Mouse (Mus musculus) hindbrain, embryonic 16.5 days (tissue): ENCODE measurements around the gene Sept9. TPM values are rescaled to one million over a fixed set of nuclear protein-coding genes. Genes with fewer than 3 reads are reported as not detected.

Experiments used
- ATAC-seq: fragments of 200-750 bp; cut with Nextera tagmentation; 2 replicates; pipeline ENCODE4 v1.8.0; 2017; ENCODE audit warnings: moderate TSS enrichment, moderate library complexity
- H3K27ac ChIP-seq: fragments of 300-500 bp; sonication (generic); 2 replicates; pipeline ENCODE4 v1.5.1; 2014; ENCODE audit warnings: low read depth, mild to moderate bottlenecking, control low read depth, low read length, moderate library complexity
- H3K27me3 ChIP-seq: fragments of 300-500 bp; sonication (generic); replicated peaks from 2 replicates; pipeline ENCODE4 v1.6.1; 2014; ENCODE audit warnings: low read length; ENCODE audit not compliant: control insufficient read depth, insufficient read depth
- H3K36me3 ChIP-seq: fragments of 300-500 bp; sonication (generic); 2 replicates; pipeline ENCODE4 v1.6.1; 2014; ENCODE audit warnings: mild to moderate bottlenecking, low read length, moderate library complexity, mixed read lengths; ENCODE audit not compliant: control insufficient read depth, insufficient read depth
- H3K4me1 ChIP-seq: fragments of 300-500 bp; sonication (generic); 2 replicates; pipeline ENCODE4 v1.6.1; 2014; ENCODE audit warnings: low read depth, low read length; ENCODE audit not compliant: control insufficient read depth, insufficient read depth
- H3K4me2 ChIP-seq: fragments of 300-500 bp; sonication (generic); 2 replicates; pipeline ENCODE4 v1.6.1; 2014; ENCODE audit warnings: mild to moderate bottlenecking, low read length, control low read depth, moderate library complexity
- H3K4me3 ChIP-seq: fragments of 300-500 bp; sonication (generic); 2 replicates; pipeline ENCODE4 v1.5.1; 2014; ENCODE audit warnings: mild to moderate bottlenecking, low read length, control low read depth, moderate library complexity
- H3K9ac ChIP-seq: fragments of 300-500 bp; sonication (generic); 2 replicates; pipeline ENCODE4 v1.6.1; 2014; ENCODE audit warnings: low read depth, mild to moderate bottlenecking, control low read depth, low read length, moderate library complexity
- H3K9me3 ChIP-seq: fragments of 300-500 bp; sonication (generic); 2 replicates; pipeline ENCODE4 v1.6.1; 2014; ENCODE audit warnings: mild to moderate bottlenecking, low read length, moderate library complexity; ENCODE audit not compliant: control insufficient read depth
- WGBS: fragments of 180-500 bp; shearing (Covaris S2); extraction: QIAGEN DNeasy Blood & Tissue Kit; methylation state at CpG from one replicate; pipeline ENCODE4 v1.1.7; 2014; 5-methylcytosine and 5-hydroxymethylcytosine counted together
- polyA plus RNA-seq: library from polyadenylated mRNA; unstranded; fragments of >200 nt; fragmentation: Nextera tagmentation; extraction: Ambion mirVana; gene quantifications from 2 replicates; pipeline ENCODE4 v1.2.1, GENCODE M21; 2015

Gene Sept9
- polyA plus RNA-seq, 1 experiment from 2014 or later: 109 TPM

DNA sequence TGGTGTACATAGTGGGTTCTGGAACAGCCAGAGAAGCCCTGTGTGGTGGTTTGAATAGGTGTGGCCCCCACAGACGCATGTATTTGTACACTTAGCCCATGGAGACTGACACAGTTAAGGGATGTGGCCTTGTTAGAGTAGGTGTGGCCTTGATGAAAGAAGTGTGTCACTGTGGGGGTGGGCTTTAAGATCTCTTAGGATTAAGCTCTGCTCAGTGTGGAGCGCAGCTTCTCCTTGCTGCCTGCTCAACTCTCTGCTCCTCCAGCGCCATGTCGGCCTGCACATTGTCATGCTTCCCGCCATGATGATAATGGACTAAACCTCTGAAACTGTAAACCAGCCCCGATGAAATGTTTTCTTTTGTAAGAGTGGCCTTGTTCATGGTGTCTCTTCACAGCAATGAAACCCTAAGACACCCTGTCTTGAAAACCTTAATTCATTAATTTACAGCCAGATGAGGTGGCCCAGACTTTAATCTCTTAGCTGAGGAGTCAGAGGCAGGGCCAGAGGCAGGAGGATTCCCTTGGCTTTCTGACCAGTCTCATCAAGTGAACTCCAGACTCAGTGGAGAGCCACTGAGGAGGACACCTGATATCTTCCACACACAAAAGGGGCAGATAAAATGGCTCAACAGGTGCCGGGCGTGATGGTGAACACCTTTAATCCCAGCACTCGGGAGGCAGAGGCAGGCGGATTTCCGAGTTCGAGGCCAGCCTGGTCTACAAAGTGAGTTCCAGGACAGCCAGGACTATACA, 44.3 kb downstream of the Sept9 start:
- Histone ChIP-seq H3K4me3 (no peak overlapping the region), H3K36me3 (no peaks in the 10 kb centered on the region), H3K4me1 (peaks cover 6% of the 10 kb centered on the region), H3K27ac (no peak overlapping the region), H3K27me3 (no peaks in the 10 kb centered on the region), H3K9me3 (no peaks in the 10 kb centered on the region), H3K4me2 (no peak overlapping the region), H3K9ac (no peak overlapping the region)
- no peak for ATAC-seq
- 93% methylated on average over 12 of the region's 12 CpGs for WGBS

DNA sequence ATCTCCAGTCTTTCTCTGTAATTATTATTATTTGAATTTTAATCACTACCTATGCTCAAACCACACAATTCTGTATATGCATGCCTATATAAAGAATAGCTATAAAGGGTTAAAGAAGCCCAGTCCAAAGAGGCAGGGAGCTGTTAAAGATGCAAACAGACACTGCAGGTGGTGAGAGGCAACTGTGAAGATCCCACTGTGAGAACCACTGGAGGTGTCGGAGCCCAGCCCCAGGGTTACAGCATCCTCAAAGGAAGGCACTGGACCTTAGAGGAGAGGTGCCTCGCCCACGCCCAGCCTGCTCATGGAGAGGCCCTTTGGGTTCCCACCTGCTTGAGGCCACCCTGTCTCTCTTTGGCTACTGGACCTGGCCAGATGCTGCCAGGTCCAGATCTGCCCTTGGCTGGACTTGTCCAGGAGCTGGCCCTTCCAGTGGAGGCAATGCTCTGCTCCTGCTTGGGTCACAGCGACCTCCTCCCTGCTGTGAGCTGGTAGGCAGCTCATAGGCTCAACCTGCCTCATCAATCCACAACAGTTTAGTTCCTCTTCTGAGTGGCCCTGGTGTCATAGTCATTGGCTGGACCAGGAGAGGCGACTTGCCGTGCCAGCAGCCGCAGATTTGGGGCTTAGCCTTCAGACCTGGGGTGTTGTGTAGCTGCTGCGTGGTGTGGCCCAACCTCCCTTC, 45.7 kb downstream of the Sept9 start:
- no peak overlapping the region for H3K4me3 ChIP-seq
- H3K27ac ChIP-seq: no peak overlapping the region
- H3K9me3 ChIP-seq: no peaks in the 10 kb centered on the region
- H3K36me3 ChIP-seq: no peaks in the 10 kb centered on the region
- no peak for ATAC-seq
- peaks cover 18% of the 10 kb centered on the region for H3K4me1 ChIP-seq
- WGBS: 49% methylated on average over 8 of the region's 8 CpGs
- no peak overlapping the region for H3K9ac ChIP-seq
- H3K27me3 ChIP-seq: no peaks in the 10 kb centered on the region
- no peak overlapping the region for H3K4me2 ChIP-seq

DNA sequence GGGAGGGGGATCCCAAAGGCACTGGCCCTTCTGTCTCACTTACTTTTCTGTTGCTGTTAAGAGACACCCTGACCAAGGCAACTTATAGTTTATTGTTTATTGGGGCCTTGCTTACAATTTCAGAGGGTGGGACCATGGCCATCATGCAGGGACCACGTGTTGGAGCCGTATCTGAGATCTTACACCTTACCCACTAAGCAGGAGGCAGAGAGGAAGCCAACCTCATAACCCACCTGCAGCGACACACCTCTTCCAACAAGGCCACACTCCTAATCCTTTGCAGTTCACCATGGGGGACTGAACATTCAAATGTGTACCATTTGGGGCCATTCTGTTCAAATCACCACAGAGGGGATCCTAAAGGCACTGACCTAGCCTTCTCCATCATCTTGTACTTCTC, 46.4 kb downstream of the Sept9 start:
- no peak for ATAC-seq
- Histone ChIP-seq H3K4me2 (no peak overlapping the region), H3K9ac (no peak overlapping the region), H3K4me3 (no peak overlapping the region), H3K27ac (no peak overlapping the region), H3K4me1 (peaks cover 18% of the 10 kb centered on the region), H3K36me3 (no peaks in the 10 kb centered on the region), H3K9me3 (no peaks in the 10 kb centered on the region), H3K27me3 (no peaks in the 10 kb centered on the region)
- 84% methylated on average over 3 of the region's 3 CpGs for WGBS

DNA sequence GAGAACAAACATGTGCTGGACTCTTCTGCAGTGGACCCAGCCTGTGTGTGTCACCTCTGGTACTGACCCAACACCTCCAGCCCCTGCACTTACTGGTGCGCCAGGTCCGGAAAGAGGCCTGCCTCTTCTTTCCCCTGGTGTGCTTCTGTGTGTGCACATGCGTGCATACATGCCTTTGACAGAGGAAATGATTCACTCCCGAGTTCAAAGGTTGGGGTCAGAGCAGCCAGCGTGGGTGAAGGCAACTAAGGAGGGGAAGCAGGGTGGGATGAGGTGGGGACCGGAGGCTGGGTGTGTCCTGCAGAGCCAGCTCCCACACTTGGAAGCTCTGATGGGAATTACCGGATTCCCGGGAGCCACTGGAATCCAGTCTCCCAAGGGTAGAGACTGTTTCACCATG, 46.8 kb downstream of the Sept9 start:
- Histone ChIP-seq H3K36me3 (no peaks in the 10 kb centered on the region), H3K9me3 (no peaks in the 10 kb centered on the region), H3K9ac (no peak overlapping the region), H3K4me2 (no peak overlapping the region), H3K4me3 (no peak overlapping the region), H3K4me1 (peaks cover 18% of the 10 kb centered on the region), H3K27ac (no peak overlapping the region), H3K27me3 (no peaks in the 10 kb centered on the region)
- whole genome bisulfite sequencing: 79% methylated on average over 8 of the region's 8 CpGs
- ATAC-seq: no peak

DNA sequence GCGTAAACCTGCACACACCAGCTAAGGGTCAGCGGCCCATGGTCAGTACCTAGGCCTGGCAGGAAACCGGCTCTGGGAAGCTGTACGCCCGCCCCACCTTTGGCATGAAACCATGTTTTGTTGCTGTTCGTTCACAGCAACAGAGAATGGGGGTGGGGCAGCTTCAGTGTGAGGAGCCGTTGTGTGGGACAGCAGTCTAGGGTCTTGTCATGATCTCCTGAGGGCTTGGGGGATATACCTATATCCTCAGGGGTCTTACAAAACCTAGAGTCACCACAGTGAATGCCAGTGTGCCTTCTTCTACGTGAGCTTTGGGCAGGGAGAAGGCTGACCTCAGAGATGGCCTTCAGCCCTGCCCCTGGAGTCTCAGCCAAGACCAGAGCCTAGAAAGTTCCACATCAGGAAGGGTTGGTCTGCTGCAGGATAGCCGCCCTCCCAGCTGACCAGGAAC, 47.5 kb downstream of the Sept9 start:
- H3K36me3 ChIP-seq: no peaks in the 10 kb centered on the region
- ATAC-seq: no peak
- H3K9me3 ChIP-seq: no peaks in the 10 kb centered on the region
- 82% methylated on average over 9 of the region's 9 CpGs for WGBS
- no peaks in the 10 kb centered on the region for H3K27me3 ChIP-seq
- H3K27ac ChIP-seq: no peak overlapping the region
- no peak overlapping the region for H3K4me2 ChIP-seq
- H3K4me3 ChIP-seq: no peak overlapping the region
- H3K4me1 ChIP-seq: peaks cover 18% of the 10 kb centered on the region
- no peak overlapping the region for H3K9ac ChIP-seq

DNA sequence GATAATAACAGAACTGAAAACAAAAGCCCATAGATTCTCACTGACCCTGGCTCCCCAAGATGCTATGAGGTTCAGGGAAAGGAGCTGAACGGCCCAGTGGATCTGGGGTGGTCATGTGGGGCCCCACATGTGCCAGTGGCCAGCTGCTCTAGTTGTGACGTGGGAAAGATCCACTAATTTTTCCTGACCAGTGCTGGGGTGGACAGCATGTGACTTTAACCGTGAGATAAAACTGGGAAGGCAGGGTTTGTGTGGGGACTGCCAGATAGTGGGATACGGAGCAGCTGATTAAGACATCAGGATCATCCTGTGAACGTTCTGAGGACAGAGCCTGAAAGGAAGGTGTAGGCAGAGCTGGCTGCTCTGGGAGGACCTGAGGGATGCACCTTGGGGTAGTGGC, 48.1 kb downstream of the Sept9 start:
- Histone ChIP-seq H3K9ac (no peak overlapping the region), H3K4me1 (peaks cover 18% of the 10 kb centered on the region), H3K4me3 (no peak overlapping the region), H3K9me3 (no peaks in the 10 kb centered on the region), H3K27ac (no peak overlapping the region), H3K27me3 (no peaks in the 10 kb centered on the region), H3K4me2 (no peak overlapping the region), H3K36me3 (no peaks in the 10 kb centered on the region)
- no peak for ATAC-seq
- WGBS: 81% methylated on average over 5 of the region's 5 CpGs

DNA sequence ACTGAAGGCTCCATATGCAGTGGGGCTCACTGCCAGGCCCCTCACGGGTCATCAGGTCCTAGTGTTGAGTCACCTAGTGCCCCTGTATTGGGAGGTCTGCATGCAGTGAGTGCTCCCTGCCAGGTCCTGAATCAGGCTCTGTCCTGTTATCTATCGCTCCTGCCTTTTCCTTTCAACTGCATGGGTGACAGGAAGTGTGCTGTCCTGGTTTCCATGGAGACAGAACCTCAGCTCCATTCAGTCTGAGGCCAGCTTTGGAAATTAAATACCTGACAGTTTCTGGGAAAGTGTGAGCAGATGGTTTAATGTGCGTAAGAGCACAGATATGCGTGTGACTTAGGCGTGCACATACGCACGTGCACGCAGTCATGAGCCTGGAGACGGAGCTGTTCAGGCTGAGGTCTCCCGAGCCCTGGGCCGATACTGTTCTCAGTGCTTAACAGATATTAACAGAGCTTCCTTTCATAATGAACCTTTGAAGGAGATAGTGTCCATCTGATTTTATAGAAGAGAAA, 49.3 kb downstream of the Sept9 start:
- Histone ChIP-seq H3K4me2 (no peak overlapping the region), H3K36me3 (no peaks in the 10 kb centered on the region), H3K9ac (no peak overlapping the region), H3K27ac (peak overlapping the region; percentile 69), H3K9me3 (no peaks in the 10 kb centered on the region), H3K4me3 (no peak overlapping the region), H3K4me1 (peaks cover 18% of the 10 kb centered on the region), H3K27me3 (no peaks in the 10 kb centered on the region)
- 24% methylated on average over 11 of the region's 11 CpGs for WGBS
- ATAC-seq: peak; percentile 80

DNA sequence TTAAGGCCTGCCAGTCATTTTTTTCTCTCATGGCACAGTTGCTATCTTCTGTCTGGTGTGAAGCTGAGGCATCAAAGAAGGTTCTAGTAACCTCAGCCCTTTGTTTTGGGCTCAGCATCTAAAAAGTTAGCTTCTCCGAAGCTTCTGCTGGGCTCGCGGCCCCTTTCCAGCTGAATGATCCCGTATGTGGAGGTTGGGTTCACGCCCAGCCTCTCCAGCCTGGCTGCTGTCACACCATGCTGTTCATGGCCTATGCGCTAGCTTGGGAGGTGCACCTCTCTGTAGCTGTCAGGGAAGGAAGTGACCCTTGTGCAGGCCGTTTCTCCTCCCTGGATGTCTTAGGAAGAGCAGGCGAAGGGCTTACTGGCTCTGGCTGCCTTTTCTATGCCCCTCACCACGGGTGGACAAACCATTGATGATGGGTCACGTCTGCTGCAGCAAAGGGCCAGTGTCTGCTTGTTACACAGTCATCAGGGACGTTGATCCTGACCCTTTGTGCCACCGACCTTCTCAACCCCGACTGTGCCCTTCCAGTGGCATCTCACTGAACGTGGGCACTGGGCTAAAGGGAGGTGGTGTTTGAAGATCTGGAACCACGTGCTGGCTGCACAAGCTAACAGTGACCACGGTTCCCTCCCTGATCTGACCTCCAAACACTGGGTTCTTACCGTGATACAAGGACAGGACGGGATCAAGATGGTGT, 50.0 kb downstream of the Sept9 start:
- no peak overlapping the region for H3K4me3 ChIP-seq
- no peak for ATAC-seq
- H3K9ac ChIP-seq: peak overlapping the region; percentile 36; the same call in 1 of the 2 replicates
- H3K4me1 ChIP-seq: peaks cover 18% of the 10 kb centered on the region
- H3K9me3 ChIP-seq: no peaks in the 10 kb centered on the region
- H3K27ac ChIP-seq: peak overlapping the region; percentile 69
- H3K27me3 ChIP-seq: no peaks in the 10 kb centered on the region
- no peaks in the 10 kb centered on the region for H3K36me3 ChIP-seq
- H3K4me2 ChIP-seq: no peak overlapping the region
- WGBS: 63% methylated on average over 18 of the region's 18 CpGs
